Mouse (Mus musculus) liver, postnatal 0 days (tissue): ENCODE measurements around the gene Bub1. TPM values are rescaled to one million over a fixed set of nuclear protein-coding genes. Genes with fewer than 3 reads are reported as not detected.

Source experiments
- ATAC-seq: fragments of 200-750 bp; cut with Nextera tagmentation; 2 replicates; pipeline ENCODE4 v1.8.0; 2017; ENCODE audit warnings: mild to moderate bottlenecking, moderate library complexity
- DNase-seq: peaks from one replicate; pipeline ENCODE4 v3.0.0-alpha.2; 2016
- H3K27ac ChIP-seq: fragments of 300-500 bp; sonication (generic); 2 replicates; pipeline ENCODE4 v1.5.1; 2014; ENCODE audit warnings: antibody characterized with exemption, moderate library complexity, mild to moderate bottlenecking, low read depth
- H3K27me3 ChIP-seq: fragments of 300-500 bp; sonication (generic); 2 replicates; pipeline ENCODE4 v1.6.1; 2014; ENCODE audit warnings: low read length, control low read depth, mixed read lengths; ENCODE audit not compliant: insufficient read depth
- H3K36me3 ChIP-seq: fragments of 300-500 bp; sonication (generic); replicated peaks from 2 replicates; pipeline ENCODE4 v1.6.1; 2014; ENCODE audit warnings: mild to moderate bottlenecking, control low read depth, low read length, moderate library complexity, mixed read lengths; ENCODE audit not compliant: insufficient read depth
- H3K4me1 ChIP-seq: fragments of 300-500 bp; sonication (generic); 2 replicates; pipeline ENCODE4 v1.6.1; 2014; ENCODE audit warnings: antibody characterized with exemption, mild to moderate bottlenecking, control low read depth; ENCODE audit not compliant: insufficient read depth
- H3K4me2 ChIP-seq: fragments of 300-500 bp; sonication (generic); 2 replicates; pipeline ENCODE4 v1.6.1; 2014; ENCODE audit warnings: low read depth, mild to moderate bottlenecking, low read length, moderate library complexity, mixed read lengths
- H3K4me3 ChIP-seq: fragments of 300-500 bp; sonication (generic); 2 replicates; pipeline ENCODE4 v1.5.1; 2014; ENCODE audit warnings: low read depth, low read length
- H3K9ac ChIP-seq: fragments of 300-500 bp; sonication (generic); replicated peaks from 2 replicates; pipeline ENCODE4 v1.6.1; 2014; ENCODE audit warnings: mild to moderate bottlenecking, moderate library complexity
- H3K9me3 ChIP-seq: fragments of 300-500 bp; sonication (generic); 2 replicates; pipeline ENCODE4 v1.6.1; 2016; ENCODE audit warnings: mild to moderate bottlenecking, control low read depth, low read length, mixed read lengths
- CTCF ChIP-seq: sonication (generic); IDR thresholded peaks from 2 replicates; pipeline ENCODE4 v1.5.1; 2016; ENCODE audit warnings: antibody characterized with exemption, low read depth
- EP300 ChIP-seq: IDR thresholded peaks from 2 replicates; pipeline ENCODE4 v1.6.1; 2016; ENCODE audit warnings: antibody characterized with exemption, low read depth, mild to moderate bottlenecking
- WGBS: fragments of 180-500 bp; shearing (Covaris S2); extraction: QIAGEN DNeasy Blood & Tissue Kit; methylation state at CpG from one replicate; pipeline ENCODE4 v1.1.7; 2014; ENCODE audit not compliant: insufficient replicate concordance; 5-methylcytosine and 5-hydroxymethylcytosine counted together
- polyA plus RNA-seq: library from polyadenylated mRNA; unstranded; fragments of >200 nt; fragmentation: Nextera tagmentation; extraction: Ambion mirVana; gene quantifications from 2 replicates; pipeline ENCODE4 v1.2.1, GENCODE M21; 2015

The Bub1 gene
- polyA plus RNA-seq, 1 experiment from 2014 or later: 9.5 TPM

DNA sequence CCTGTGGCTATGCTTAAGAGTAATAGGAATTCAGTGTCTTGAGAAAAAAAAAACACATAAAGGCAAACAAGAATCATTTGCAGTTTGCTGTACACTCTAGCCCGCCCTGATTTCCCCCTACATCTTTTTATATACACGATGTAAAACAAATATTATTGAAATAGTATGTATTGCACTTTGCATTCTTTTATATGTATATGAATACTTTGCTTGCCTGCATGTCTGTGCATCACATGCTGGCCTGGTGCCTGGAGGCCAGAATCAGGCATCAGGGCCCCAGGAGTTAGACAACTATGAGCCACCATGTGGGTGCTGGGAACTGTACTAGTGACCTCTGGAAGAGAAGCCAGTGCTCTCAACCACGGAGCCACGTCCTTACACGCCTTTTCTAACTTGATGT, 44.4 kb downstream of the Bub1 start:
- Histone ChIP-seq H3K4me1 (peaks cover 18% of the 10 kb centered on the region), H3K27ac (no peak overlapping the region), H3K27me3 (no peaks in the 10 kb centered on the region), H3K4me2 (no peak overlapping the region), H3K36me3 (no peaks in the 10 kb centered on the region), H3K4me3 (no peak overlapping the region), H3K9me3 (no peaks in the 10 kb centered on the region), H3K9ac (no peak overlapping the region)
- ATAC-seq (no peak), DNase-seq (no peak)
- 79% methylated on average over 5 of the region's 5 CpGs for WGBS
- TF ChIP-seq CTCF (no peak), EP300 (no peak)

DNA sequence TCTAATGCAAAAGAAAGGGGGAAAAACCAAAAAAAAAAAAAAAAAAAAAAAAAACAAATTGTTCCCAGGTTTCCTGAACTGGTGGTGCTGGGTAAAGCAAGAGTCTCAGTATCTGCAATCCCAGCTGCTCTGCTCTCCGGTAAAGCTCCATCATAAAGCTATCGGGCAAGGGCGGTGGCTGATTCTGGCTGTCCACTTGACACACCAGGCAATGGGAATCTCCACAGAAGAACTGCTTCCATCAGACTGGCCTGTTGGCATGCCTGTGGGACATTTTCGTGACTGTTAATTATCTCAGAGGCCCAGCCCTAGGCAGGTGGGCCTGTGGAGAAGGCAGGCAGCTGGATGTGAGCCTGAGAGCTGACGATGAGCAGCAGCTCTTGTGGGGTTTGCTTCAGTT, 53.2 kb downstream of the Bub1 start:
- ATAC-seq (no peak), DNase-seq (no peak)
- Histone ChIP-seq H3K36me3 (no peaks in the 10 kb centered on the region), H3K4me3 (no peak overlapping the region), H3K9me3 (no peaks in the 10 kb centered on the region), H3K4me1 (no peaks in the 10 kb centered on the region), H3K27ac (no peak overlapping the region), H3K27me3 (no peaks in the 10 kb centered on the region), H3K4me2 (no peak overlapping the region), H3K9ac (no peak overlapping the region)
- WGBS: 79% methylated on average over 5 of the region's 5 CpGs
- TF ChIP-seq CTCF: no peak
- TF ChIP-seq EP300: no peak

DNA sequence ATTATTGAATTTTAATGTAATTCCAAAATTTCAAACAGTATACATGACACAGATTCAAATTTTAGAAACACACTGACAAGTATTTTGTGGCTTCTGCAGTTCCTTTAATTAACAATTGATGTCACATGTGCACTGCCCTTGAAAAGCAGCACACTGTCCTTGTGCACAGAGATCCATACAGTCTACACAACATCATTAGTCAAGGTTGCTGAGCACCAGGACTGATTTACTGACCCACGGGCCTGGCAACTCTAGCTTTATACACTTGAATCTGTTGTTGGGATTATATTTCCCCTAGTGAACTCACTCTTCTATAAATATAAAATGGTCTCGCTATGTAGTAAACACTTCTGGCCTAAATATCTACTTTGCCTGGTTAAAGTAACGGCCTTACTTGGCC, 56.7 kb downstream of the Bub1 start:
- TF ChIP-seq EP300 (no peak), CTCF (no peak)
- 79% methylated on average over 3 of the region's 3 CpGs for WGBS

DNA sequence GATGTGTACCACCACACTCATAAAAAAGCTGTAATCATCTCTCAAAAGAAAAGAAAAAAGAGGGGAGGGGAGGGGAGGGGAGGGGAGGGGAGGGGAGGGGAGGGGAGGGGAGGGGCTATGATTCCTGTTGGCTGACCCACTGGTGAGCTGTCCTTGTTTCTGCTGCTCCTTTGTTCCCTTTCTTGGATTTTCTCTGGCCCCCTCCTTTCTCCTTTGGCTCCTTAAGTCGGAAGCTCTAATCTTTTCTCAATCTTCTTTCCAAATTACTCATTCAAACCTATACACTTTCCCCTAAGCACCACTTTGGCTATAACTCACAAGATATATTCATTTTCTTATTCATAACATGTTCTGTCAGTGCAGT, 57.1 kb downstream of the Bub1 start:
- ATAC-seq (no peak), DNase-seq (no peak)
- WGBS: 62% methylated on average over 1 of the region's 1 CpGs
- no peak for TF ChIP-seq CTCF
- TF ChIP-seq EP300: no peak
- H3K9me3 ChIP-seq: no peaks in the 10 kb centered on the region
- no peak overlapping the region for H3K27ac ChIP-seq
- H3K27me3 ChIP-seq: no peaks in the 10 kb centered on the region
- H3K4me3 ChIP-seq: no peak overlapping the region
- H3K4me2 ChIP-seq: no peak overlapping the region
- H3K36me3 ChIP-seq: no peaks in the 10 kb centered on the region
- H3K4me1 ChIP-seq: no peaks in the 10 kb centered on the region
- H3K9ac ChIP-seq: no peak overlapping the region

More for the DNA sequence above, 56.7 kb downstream of the Bub1 start:
- Histone ChIP-seq H3K27ac (no peak overlapping the region), H3K4me2 (no peak overlapping the region), H3K4me3 (no peak overlapping the region), H3K9me3 (no peaks in the 10 kb centered on the region), H3K9ac (no peak overlapping the region), H3K36me3 (no peaks in the 10 kb centered on the region), H3K4me1 (no peaks in the 10 kb centered on the region), H3K27me3 (no peaks in the 10 kb centered on the region)
- DNase-seq (no peak), ATAC-seq (no peak)

DNA sequence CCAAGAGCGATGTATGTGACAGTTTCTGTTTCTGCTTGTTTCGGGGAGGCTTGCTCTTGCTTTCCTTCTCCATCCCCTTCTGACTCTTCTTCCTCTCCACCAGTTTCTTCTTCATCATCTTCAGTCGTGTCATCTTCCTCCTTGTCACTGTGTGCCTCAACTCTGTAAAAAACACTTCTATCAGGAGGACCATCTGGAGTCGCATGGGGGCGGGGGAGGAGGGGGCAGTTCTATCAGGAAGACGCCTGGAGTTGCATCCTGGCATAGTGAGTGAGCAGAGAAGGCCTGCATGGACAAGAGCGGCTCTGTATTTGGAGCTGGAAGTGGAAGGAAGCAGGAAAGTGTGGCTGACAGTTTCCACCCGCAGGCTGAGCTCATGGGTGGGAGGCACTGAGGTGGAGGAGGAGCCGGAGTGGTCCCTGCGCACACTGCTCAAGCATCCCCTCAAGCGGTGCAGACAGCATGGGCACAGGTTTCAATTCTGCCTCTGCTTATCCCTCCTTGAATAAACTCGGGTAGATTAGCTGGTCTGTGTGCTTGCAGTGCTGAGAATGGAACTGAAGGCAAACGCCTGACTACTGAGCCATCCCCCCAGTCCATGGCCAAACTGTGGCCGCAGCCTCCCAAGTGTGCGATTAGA, 57.6 kb downstream of the Bub1 start:
- DNase-seq: no peak
- Histone ChIP-seq H3K36me3 (no peaks in the 10 kb centered on the region), H3K4me2 (no peak overlapping the region), H3K27me3 (no peaks in the 10 kb centered on the region), H3K4me3 (no peak overlapping the region), H3K9me3 (no peaks in the 10 kb centered on the region), H3K4me1 (no peaks in the 10 kb centered on the region), H3K9ac (no peak overlapping the region), H3K27ac (no peak overlapping the region)
- 61% methylated on average over 15 of the region's 15 CpGs for WGBS
- no peak for ATAC-seq
- TF ChIP-seq CTCF (no peak), EP300 (no peak)

DNA sequence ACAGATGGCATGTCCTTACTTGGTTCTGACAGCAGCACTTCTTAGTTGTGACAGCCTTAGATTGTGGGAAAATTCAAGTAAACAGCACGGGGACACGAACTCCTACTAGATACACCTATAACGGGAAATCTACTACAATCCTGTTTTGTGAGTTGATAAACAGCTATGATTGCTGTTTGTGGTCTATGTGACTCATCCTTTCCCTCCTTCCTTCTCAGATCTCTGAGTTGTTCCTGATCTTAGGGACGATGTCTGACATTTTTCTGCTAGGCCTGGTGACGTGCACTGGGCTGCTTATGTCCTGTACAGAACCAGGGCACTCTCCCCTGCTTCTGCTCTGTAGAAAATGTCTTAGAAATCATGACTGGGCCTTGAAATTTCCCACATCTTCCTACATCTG, 70.1 kb downstream of the Bub1 start:
- TF ChIP-seq EP300: no peak
- TF ChIP-seq CTCF: no peak
- WGBS: 79% methylated on average over 5 of the region's 5 CpGs
- DNase-seq: no peak

DNA sequence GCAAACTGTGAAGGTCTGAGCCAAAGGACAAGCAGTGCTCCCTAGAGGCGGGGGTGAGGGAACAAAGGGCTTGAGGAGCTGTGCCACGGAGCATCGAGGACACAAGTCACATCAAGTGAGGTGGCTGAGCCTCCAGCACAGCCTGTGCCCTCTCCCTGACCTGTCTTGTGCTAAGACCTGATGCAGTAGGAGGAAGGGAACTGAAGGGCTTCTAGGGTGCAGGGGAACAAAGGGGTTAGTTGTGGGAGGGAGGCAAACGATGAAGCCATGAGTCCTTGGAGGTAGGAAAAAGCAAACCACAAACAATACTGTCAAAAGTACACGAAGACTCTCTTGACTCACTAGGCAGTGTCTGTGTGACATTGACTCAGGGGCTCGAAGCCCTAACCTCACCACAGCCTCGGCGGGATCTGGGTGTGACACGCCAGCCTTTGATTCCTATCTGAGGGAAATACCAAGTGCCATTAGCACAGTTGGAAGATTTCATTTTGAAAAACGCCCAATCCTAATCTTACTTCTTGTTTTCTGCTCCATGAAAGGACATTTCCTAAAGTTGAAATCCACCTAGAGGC, 71.2 kb downstream of the Bub1 start:
- H3K4me3 ChIP-seq: no peak overlapping the region
- DNase-seq (no peak), ATAC-seq (no peak)
- WGBS: 43% methylated on average over 10 of the region's 10 CpGs
- H3K9me3 ChIP-seq: no peaks in the 10 kb centered on the region
- H3K27me3 ChIP-seq: no peaks in the 10 kb centered on the region
- H3K4me1 ChIP-seq: peaks cover 14% of the 10 kb centered on the region
- TF ChIP-seq CTCF (no peak), EP300 (no peak)
- no peak overlapping the region for H3K9ac ChIP-seq
- no peak overlapping the region; the same call in 1 of the 2 replicates for H3K27ac ChIP-seq
- H3K4me2 ChIP-seq: no peak overlapping the region
- no peaks in the 10 kb centered on the region for H3K36me3 ChIP-seq

More for the DNA sequence above, 70.1 kb downstream of the Bub1 start:
- Histone ChIP-seq H3K4me2 (no peak overlapping the region), H3K4me3 (no peak overlapping the region), H3K9me3 (no peaks in the 10 kb centered on the region), H3K27ac (no peak overlapping the region), H3K9ac (no peak overlapping the region), H3K27me3 (no peaks in the 10 kb centered on the region), H3K4me1 (peaks cover 14% of the 10 kb centered on the region), H3K36me3 (no peaks in the 10 kb centered on the region)
- no peak for ATAC-seq
